14 mouse cellular contexts compared by ENCODE assay signal in the genomic region with DNA sequence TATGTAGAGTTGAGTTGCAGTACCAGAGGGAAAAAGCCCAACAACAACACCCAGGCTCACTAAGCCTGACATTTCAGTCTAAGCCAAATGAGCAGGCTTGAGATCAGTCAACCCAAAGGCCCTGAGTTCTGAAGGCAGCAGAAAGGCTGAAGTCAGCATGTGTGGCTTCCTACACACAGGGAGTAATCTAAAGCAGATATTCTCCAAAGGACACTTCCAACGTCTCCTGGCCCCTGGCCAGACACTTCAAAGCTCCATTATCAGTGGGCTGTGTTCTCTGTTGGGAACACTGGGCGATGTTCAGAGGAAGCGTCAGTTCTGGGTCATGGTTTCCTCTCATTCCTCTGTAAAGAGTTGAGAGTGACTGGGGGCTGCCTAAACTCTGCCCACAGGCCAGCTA.
A peak's percentile ranks its signal among the peaks of the same experiment; 100 is the strongest.
DNase-seq lines count a peak whose midpoint lies in the region; ATAC-seq lines count a peak whose summit lies in the region.
"Had no signal": no experiment of that assay in that cellular context is flagged by ENCODE, and none has a peak within 500 bp of the region (broad histone marks: within the 10 kb centered on the region; RNA-seq: fewer than 3 reads in every experiment).

No protein-coding gene starts in this region.

- no peaks in the 10 kb centered on the region for H3K36me3 ChIP-seq in lung, embryonic 16.5 days (ENCODE audit: control insufficient read depth, insufficient read depth, low read length)
- H3K36me3 ChIP-seq in midbrain, embryonic 13.5 days = no peaks in the 10 kb centered on the region
- H3K36me3 ChIP-seq: embryonic facial prominence, embryonic 15.5 days; liver, embryonic 15.5 days had no signal

- H3K9me3 ChIP-seq in lung, embryonic 16.5 days (ENCODE audit: control insufficient read depth, low read length) = no peaks in the 10 kb centered on the region
- H3K9me3 ChIP-seq in midbrain, embryonic 13.5 days = no peaks in the 10 kb centered on the region
- H3K9me3 ChIP-seq: embryonic facial prominence, embryonic 15.5 days; liver, embryonic 15.5 days had no signal

- peak; percentile 24 for DNase-seq in kidney, postnatal 14 days
- DNase-seq in kidney, adult 8-10 months = no peak
- DNase-seq in MN1 (ENCODE audit: low spot score) = peak; percentile 30
- DNase-seq in adrenal gland, postnatal 25 days = peak; percentile 42
- DNase-seq in layer of hippocampus, postnatal 36 days = no peak
- DNase-seq: cerebellum, adult 11-12 months; gastrocnemius, postnatal 14 days had no signal

- no peaks in the 10 kb centered on the region for H3K27me3 ChIP-seq in lung, embryonic 16.5 days (ENCODE audit: control insufficient read depth, insufficient read depth, low read depth, low read length)
- no peaks in the 10 kb centered on the region for H3K27me3 ChIP-seq in midbrain, embryonic 13.5 days
- H3K27me3 ChIP-seq: embryonic facial prominence, embryonic 15.5 days; liver, embryonic 15.5 days had no signal

- H3K9ac ChIP-seq in lung, embryonic 16.5 days (ENCODE audit: low read length) = no peak overlapping the region
- no peak overlapping the region for H3K9ac ChIP-seq in midbrain, embryonic 13.5 days (replicated peaks)
- H3K9ac ChIP-seq: embryonic facial prominence, embryonic 15.5 days; liver, embryonic 15.5 days had no signal

- H3K27ac ChIP-seq in lung, embryonic 16.5 days (ENCODE audit: low read length) = no peak overlapping the region
- H3K27ac ChIP-seq in midbrain, embryonic 13.5 days = no peak overlapping the region
- H3K27ac ChIP-seq: embryonic facial prominence, embryonic 15.5 days; liver, embryonic 15.5 days had no signal

- H3K4me3 ChIP-seq in lung, embryonic 16.5 days (ENCODE audit: low read length) = no peak overlapping the region
- no peak overlapping the region for H3K4me3 ChIP-seq in midbrain, embryonic 13.5 days (replicated peaks)
- H3K4me3 ChIP-seq: embryonic facial prominence, embryonic 15.5 days; liver, embryonic 15.5 days; myocyte had no signal

- H3K4me2 ChIP-seq in lung, embryonic 16.5 days (ENCODE audit: low read depth, low read length) = no peak overlapping the region
- H3K4me2 ChIP-seq in midbrain, embryonic 13.5 days (replicated peaks) = no peak overlapping the region
- H3K4me2 ChIP-seq: embryonic facial prominence, embryonic 15.5 days; liver, embryonic 15.5 days had no signal

- no peaks in the 10 kb centered on the region for H3K4me1 ChIP-seq in lung, embryonic 16.5 days (replicated peaks; ENCODE audit: control insufficient read depth, insufficient read depth, low read length)
- no peaks in the 10 kb centered on the region for H3K4me1 ChIP-seq in midbrain, embryonic 13.5 days (replicated peaks)
- H3K4me1 ChIP-seq: embryonic facial prominence, embryonic 15.5 days; liver, embryonic 15.5 days had no signal

- ATAC-seq in lung, embryonic 16.5 days (ENCODE audit: low read depth) = peak; percentile 68
- no peak for ATAC-seq in erythroid progenitor cell, adult 5-6 weeks (replicated peaks; ENCODE audit: low FRiP score, poor library complexity, severe bottlenecking)
- ATAC-seq in midbrain, embryonic 13.5 days = no peak
- ATAC-seq: hindbrain, embryonic 16.5 days had no signal

- WGBS in lung, embryonic 16.5 days = 20% methylated on average over 3 of the region's 3 CpGs
- WGBS in midbrain, embryonic 13.5 days = 78% methylated on average over 3 of the region's 3 CpGs

Comparison
In these comparisons a context has a peak if more than half of its experiments do, and no peak if none do; other contexts are left out.
1. DNase-seq: peak in kidney, postnatal 14 days (single experiment), MN1 (single experiment) and adrenal gland, postnatal 25 days (single experiment); none in kidney, adult 8-10 months (0 of 2) and layer of hippocampus, postnatal 36 days (0 of 2).